Mouse (Mus musculus): ENCODE results near the gene Gm43191. TPM values are rescaled to one million over a fixed set of nuclear protein-coding genes. Genes with fewer than 3 reads are reported as not detected.

The Gm43191 gene
- polyA plus RNA-seq (2014; fragmentation: Illumina TruSeq; extraction: RNeasy Lipid Tissue Mini Kit (QIAGEN cat#74804); ENCODE audit: low read depth, low replicate concordance): not detected

DNA sequence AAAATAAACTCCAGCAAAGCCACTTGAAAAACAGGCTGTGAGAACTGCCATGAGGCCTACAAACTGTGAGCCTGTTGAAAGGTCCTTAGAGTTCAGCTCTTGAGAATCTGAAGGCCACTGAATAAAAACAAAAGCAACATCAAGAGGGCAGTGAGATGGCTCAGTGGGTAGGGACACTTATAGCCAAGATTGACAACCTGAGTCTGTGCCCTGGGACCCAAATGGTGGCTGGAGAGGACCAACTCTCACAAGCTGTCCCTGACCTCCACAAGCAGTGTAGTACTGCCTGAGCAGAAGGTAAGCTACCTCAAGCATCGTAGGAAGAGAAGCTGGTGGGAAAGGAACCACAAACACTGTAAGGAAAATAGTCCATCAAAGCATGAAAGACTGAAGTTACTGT is at the start of gene Gm43191:
Gene Gm43191 (minus strand): TSS at position 101 of the 400 bp plus-strand sequence.

DNA sequence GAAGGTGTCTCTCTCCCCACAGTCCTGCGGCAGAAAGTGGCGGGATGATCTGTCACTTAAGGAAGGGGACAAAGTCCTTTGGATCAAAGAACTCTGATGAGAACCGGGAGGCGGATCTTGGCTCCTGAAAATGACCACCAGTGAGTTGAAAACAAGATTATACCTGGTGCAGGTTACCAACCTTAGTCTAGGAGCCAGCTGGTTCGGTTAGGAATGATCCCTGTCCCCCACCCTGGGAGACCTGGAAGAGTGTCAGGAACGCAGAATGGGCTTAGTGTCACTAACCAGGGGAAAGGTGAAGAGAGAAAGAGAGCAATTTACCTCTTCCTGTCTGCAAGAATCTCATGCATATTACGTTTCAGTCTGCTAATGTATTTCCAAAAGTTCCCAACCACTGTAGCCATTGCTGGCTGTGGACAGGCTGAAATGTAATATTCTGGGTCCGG is 31.4 kb upstream of the Gm43191 start, which contains the start of gene Slc35a3:
Gene Slc35a3 (minus strand): TSS at position 396 of the 446 bp plus-strand sequence.

DNA sequence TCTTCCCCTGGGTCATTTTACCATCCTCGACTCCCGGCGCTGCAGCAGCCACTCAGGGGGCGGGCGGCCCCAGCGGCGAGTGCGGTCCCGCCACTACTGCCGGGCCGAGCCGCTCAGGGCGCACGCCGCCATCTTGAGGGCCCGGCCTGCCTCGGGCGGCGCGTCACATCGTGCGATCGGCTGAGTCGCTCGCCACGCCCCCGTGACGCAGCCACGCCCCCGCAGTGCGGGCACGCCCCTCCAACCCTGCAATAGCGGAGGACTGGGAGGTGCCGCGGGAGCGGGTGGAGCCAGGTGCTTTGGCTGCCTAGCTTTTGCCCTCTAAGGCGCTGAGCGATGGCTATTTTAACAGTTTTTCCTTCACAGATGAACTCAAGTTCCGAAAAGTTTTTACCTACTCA is 18.6 kb downstream of the Gm43191 start, which contains the start of gene Mfsd14a:
Gene Mfsd14a (minus strand): TSS at position 215 of the 401 bp plus-strand sequence.

DNA sequence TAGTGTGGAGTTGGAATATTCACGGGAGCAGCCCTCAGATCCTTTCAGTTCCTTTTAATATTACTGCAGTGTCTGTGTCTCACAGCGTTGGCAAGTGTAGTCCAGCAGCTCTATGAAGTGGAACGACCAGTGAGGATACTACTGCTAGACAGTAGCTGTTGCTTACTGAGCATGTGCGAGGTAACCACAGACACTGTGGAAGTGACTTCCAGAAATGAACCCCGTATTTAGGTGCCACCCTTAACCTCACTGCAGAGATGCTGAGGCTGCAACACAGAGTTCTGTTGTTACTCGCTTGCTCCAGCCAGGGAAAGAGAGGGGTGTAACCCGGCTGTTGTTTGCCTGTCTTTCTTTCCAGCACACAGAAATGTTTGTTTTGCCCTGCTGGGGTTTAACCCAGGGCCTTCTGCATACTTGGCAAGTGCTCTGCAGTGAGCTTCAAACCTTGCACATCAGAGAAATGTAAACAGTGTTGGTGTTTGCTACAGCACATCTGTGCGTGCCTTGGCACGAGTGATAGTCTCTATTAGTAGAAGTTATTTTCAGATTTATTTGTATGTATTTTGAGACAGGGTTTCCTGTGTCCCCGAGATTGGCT is 66.7 kb downstream of the Gm43191 start, which contains the start of gene Trmt13:
Gene Trmt13 (minus strand): TSS at position 293 of the 598 bp plus-strand sequence.

DNA sequence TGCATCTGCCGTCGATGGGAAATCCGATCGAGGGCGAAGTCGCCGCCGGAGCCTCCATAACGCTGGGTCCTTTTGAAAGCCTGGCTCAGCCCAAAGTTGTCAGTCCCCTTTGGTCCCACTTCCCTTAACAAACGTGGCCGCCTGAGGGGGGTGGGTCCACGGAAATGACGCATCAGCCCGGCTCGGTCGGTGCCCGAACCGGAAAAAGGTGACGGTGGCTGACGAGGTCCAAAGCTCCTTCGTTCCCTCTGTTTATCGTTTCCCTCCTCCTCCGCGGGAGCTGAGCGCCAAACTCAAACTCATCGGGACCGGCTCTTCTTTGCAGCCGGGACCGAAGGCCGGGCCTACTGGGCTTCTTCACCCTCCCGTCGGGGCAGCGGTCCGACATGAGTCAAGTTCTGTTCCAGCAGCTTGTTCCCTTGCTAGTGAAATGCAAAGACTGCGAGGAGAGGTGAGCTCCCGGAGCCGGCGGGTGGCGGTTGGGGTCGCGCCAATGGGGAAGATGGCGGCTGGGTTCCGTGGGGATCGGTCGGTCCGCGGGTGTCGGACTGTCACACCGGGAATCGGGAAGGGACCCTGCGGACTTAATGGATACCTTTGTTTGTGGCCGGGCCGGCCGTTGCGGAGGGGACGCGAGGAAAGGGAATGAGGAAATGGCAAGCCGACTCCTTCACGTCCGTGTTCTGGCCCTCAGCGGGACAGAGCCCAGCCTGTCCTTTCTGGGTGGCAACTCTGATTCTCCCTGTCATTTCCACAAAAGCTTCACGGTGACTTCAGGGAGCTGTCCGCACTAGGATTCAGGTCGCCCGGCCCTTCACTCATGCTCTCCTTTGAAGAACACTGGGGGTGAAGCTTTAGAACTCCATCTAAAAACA is 86.1 kb downstream of the Gm43191 start, which contains the start of gene Sass6:
Gene Sass6 (plus strand): TSS at position 255 of the 875 bp plus-strand sequence.

Other genes with a start within 250 kb of the Gm43191 start
- 27.9 TPM for gene Rtca, start 173.1 kb downstream of the Gm43191 start, polyA plus RNA-seq (2014; fragmentation: Illumina TruSeq; extraction: RNeasy Lipid Tissue Mini Kit (QIAGEN cat#74804); ENCODE audit: low read depth, low replicate concordance)
- 38.2 TPM for gene Dbt, start 168.2 kb downstream of the Gm43191 start, polyA plus RNA-seq (2014; fragmentation: Illumina TruSeq; extraction: RNeasy Lipid Tissue Mini Kit (QIAGEN cat#74804); ENCODE audit: low read depth, low replicate concordance)
- 5.9 TPM for gene Lrrc39, start 118.3 kb downstream of the Gm43191 start, polyA plus RNA-seq (2014; fragmentation: Illumina TruSeq; extraction: RNeasy Lipid Tissue Mini Kit (QIAGEN cat#74804); ENCODE audit: low read depth, low replicate concordance)
- gene Sass6, start 86.3 kb downstream of the Gm43191 start, polyA plus RNA-seq (2014; fragmentation: Illumina TruSeq; extraction: RNeasy Lipid Tissue Mini Kit (QIAGEN cat#74804); ENCODE audit: low read depth, low replicate concordance): 3.0 TPM
- 11.1 TPM for gene Trmt13, start 66.7 kb downstream of the Gm43191 start, polyA plus RNA-seq (2014; fragmentation: Illumina TruSeq; extraction: RNeasy Lipid Tissue Mini Kit (QIAGEN cat#74804); ENCODE audit: low read depth, low replicate concordance)
- gene Mfsd14a, start 18.6 kb downstream of the Gm43191 start, polyA plus RNA-seq (2014; fragmentation: Illumina TruSeq; extraction: RNeasy Lipid Tissue Mini Kit (QIAGEN cat#74804); ENCODE audit: low read depth, low replicate concordance): 45.5 TPM
- 22.3 TPM for gene Slc35a3, start 31.6 kb upstream of the Gm43191 start, polyA plus RNA-seq (2014; fragmentation: Illumina TruSeq; extraction: RNeasy Lipid Tissue Mini Kit (QIAGEN cat#74804); ENCODE audit: low read depth, low replicate concordance)
- 10.8 TPM for gene Agl, start 126.9 kb upstream of the Gm43191 start, polyA plus RNA-seq (2014; fragmentation: Illumina TruSeq; extraction: RNeasy Lipid Tissue Mini Kit (QIAGEN cat#74804); ENCODE audit: low read depth, low replicate concordance)
- gene Frrs1, start 178.2 kb upstream of the Gm43191 start, polyA plus RNA-seq (2014; fragmentation: Illumina TruSeq; extraction: RNeasy Lipid Tissue Mini Kit (QIAGEN cat#74804); ENCODE audit: low read depth, low replicate concordance): 7.8 TPM

All from adipose tissue, adult 10 weeks (tissue).